Mouse (Mus musculus) liver, embryonic 16.5 days (tissue): ENCODE results near the gene Jam3. TPM values are rescaled to one million over a fixed set of nuclear protein-coding genes. Genes with fewer than 3 reads are reported as not detected.

Experiments used
- polyA plus RNA-seq: library from polyadenylated mRNA; unstranded; fragments of >200 nt; fragmentation: Nextera tagmentation; extraction: Ambion mirVana; gene quantifications from 2 replicates; pipeline ENCODE4 v1.2.1, GENCODE M21; 2015

Gene Jam3
- polyA plus RNA-seq, 1 experiment from 2014 or later, result 3.0 TPM

Other genes starting within 250 kb of the Jam3 start
- gene Gm1110, start 232.3 kb downstream of the Jam3 start, polyA plus RNA-seq, result not detected in 2 replicates
- gene Acad8, start 155.9 kb downstream of the Jam3 start, polyA plus RNA-seq, result 13.6 and 14.5 TPM in 2 replicates
- gene Thyn1, start 155.7 kb downstream of the Jam3 start, polyA plus RNA-seq, result 39.3 and 40.9 TPM in 2 replicates
- gene Vps26b, start 125.4 kb downstream of the Jam3 start, polyA plus RNA-seq, result 7.7 and 8.5 TPM in 2 replicates
- 30.9 and 31.9 TPM in 2 replicates for gene Ncapd3, start 125.2 kb downstream of the Jam3 start, polyA plus RNA-seq
- 0.06 and 0.08 TPM in 2 replicates for gene Igsf9b, start 143.8 kb upstream of the Jam3 start, polyA plus RNA-seq
- gene Spata19, start 241.4 kb upstream of the Jam3 start, polyA plus RNA-seq, result not detected in 2 replicates